Mouse (Mus musculus): ENCODE results near the gene Cntnap1. TPM values are rescaled to one million over a fixed set of nuclear protein-coding genes. Genes with fewer than 3 reads are reported as not detected.

The Cntnap1 gene
- polyA plus RNA-seq, 1 experiment = 1.5 TPM

DNA sequence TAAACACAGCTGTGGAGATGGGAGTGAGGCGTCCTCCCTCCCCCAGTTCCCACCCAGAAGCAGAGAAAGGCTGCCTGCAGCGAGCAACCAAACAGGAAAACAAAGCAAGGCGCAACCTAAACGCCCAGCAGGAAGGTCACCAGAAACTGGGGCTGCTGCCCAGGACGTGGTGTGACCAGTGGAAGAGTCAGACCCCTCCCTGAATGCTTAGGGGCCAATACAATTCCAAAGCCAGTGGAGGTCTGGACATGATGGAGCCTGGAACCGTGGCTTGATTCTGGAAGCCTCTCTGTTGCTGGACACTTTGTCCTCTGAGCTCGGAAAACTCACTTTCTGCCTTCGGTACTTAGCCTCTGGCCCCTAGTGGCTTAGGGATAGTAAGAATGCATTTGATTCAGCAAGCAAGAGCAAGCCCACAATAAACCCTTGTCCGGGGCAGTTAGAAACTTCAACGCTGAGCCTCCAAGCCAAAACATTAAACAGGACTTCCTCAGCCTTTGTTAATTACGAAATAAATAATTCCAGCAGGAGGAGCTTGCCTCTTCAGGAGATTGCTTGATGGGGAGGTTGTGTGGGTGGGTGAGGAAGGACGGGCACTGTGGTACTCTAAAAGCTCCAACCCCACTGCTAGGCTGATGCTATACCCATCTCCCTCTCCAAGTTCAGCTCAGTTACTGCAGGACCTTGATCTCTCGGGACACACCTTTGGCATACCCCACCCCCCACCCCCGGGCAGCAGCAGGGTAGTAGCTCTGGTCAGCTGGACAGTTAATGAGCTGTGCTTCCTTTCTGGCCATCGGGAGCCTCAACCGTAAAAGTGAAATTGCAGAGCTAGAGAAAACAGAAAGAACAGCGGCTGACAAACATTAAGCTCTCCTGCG lies 60.9 kb downstream of the Cntnap1 start:
- H3K27ac ChIP-seq (ENCODE audit: control insufficient read depth, insufficient read depth, low read depth, low read length, poor library complexity) = no peak overlapping the region
- peak overlapping the region; percentile 20 for H3K4me3 ChIP-seq (replicated peaks; ENCODE audit: control insufficient read depth, low read depth, low read length)
- WGBS = 4% methylated on average over 18 of the region's 18 CpGs
- no peak for TF ChIP-seq CTCF (IDR thresholded peaks at IDR 0.05; ENCODE audit: control insufficient read depth, insufficient read depth, low read length)
- no peak for TF ChIP-seq POLR2A (IDR thresholded peaks at IDR 0.05; ENCODE audit: borderline replicate concordance, control insufficient read depth, low read depth, low read length)
- peaks cover 2% of the 10 kb centered on the region; the same call in 1 of the 2 replicates for H3K4me1 ChIP-seq (ENCODE audit: control insufficient read depth, insufficient read depth, low read length)

DNA sequence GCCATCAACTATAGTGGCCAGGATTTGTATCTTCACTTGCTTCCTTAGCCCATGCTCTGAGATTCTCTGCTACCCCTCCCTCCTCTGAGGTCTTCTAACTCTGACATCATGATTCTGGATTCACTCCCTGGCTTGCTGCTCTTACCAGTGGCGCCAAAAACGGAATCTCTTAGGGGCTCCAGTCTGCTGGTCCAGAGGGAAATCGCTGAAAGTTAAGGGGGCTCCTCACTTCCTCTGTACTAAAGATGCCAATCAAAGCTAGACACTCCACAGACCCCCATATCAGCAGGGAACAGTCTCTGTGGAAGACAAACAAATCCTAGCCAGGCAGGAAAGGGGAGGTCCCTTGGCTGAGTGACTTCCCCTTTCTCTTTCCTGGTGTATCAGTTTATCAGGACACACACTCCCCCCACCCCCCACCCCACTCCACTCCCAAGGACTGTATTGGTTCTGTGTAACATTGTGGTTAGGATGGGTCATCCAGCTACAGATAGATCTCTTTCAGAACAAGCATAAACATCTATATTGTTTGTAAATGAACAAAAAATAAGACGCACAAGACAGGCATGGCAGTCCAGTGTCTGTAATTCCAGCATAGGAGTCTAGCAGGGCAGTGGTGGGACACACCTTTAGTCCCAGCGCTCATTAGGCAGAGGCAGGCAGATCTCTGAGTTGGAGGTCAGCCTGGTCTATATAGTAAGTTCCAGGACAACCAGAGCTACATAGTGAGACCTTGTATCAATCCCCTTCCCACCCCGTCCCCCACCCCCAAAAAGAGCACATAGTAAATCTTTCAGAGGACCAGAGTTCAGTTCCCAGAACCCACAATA lies 61.9 kb downstream of the Cntnap1 start:
- peaks cover 2% of the 10 kb centered on the region; the same call in 1 of the 2 replicates for H3K4me1 ChIP-seq (ENCODE audit: control insufficient read depth, insufficient read depth, low read length)
- H3K27ac ChIP-seq (ENCODE audit: control insufficient read depth, insufficient read depth, low read depth, low read length, poor library complexity) = no peak overlapping the region
- TF ChIP-seq CTCF (IDR thresholded peaks at IDR 0.05; ENCODE audit: control insufficient read depth, insufficient read depth, low read length) (no peak), POLR2A (IDR thresholded peaks at IDR 0.05; ENCODE audit: borderline replicate concordance, control insufficient read depth, low read depth, low read length) (no peak)
- 27% methylated on average over 6 of the region's 6 CpGs for WGBS
- H3K4me3 ChIP-seq (replicated peaks; ENCODE audit: control insufficient read depth, low read depth, low read length) = no peak overlapping the region

DNA sequence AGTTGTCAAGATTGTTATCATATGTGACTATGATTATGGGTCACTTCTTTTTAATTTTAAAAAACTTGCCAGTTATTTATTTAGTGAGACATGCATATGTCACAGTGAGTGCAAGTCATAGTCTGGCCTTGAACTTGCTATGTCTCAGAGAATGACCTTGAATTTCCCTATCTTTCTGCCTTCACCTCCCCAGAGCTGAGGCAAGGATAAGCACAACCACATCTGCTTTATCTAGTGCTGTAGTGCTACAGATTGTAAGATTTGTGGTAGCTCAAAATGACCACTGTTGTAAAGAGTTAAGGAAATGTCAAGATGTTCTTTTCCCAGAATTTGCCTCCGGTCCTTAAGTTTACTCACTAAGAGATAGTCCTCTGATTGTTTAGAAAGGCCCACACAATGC lies 62.9 kb downstream of the Cntnap1 start:
- 82% methylated on average over 1 of the region's 1 CpGs for WGBS
- no peak for TF ChIP-seq CTCF (IDR thresholded peaks at IDR 0.05; ENCODE audit: control insufficient read depth, insufficient read depth, low read length)
- no peak for TF ChIP-seq POLR2A (IDR thresholded peaks at IDR 0.05; ENCODE audit: borderline replicate concordance, control insufficient read depth, low read depth, low read length)
- Histone ChIP-seq H3K4me1 (ENCODE audit: control insufficient read depth, insufficient read depth, low read length) (peaks cover 2% of the 10 kb centered on the region; the same call in 1 of the 2 replicates), H3K4me3 (replicated peaks; ENCODE audit: control insufficient read depth, low read depth, low read length) (no peak overlapping the region), H3K27ac (ENCODE audit: control insufficient read depth, insufficient read depth, low read depth, low read length, poor library complexity) (no peak overlapping the region)

- H3K4me3 ChIP-seq (replicated peaks; ENCODE audit: control insufficient read depth, low read depth, low read length) = no peak overlapping the region
- TF ChIP-seq CTCF (IDR thresholded peaks at IDR 0.05; ENCODE audit: control insufficient read depth, insufficient read depth, low read length) = no peak
- TF ChIP-seq POLR2A (IDR thresholded peaks at IDR 0.05; ENCODE audit: borderline replicate concordance, control insufficient read depth, low read depth, low read length) = no peak
- peaks cover 2% of the 10 kb centered on the region; the same call in 1 of the 2 replicates for H3K4me1 ChIP-seq (ENCODE audit: control insufficient read depth, insufficient read depth, low read length)
- H3K27ac ChIP-seq (ENCODE audit: control insufficient read depth, insufficient read depth, low read depth, low read length, poor library complexity) = no peak overlapping the region
Measured at GRCm38 (mm10) chr11:101234124-101234523, 63.8 kb downstream of the Cntnap1 start.

DNA sequence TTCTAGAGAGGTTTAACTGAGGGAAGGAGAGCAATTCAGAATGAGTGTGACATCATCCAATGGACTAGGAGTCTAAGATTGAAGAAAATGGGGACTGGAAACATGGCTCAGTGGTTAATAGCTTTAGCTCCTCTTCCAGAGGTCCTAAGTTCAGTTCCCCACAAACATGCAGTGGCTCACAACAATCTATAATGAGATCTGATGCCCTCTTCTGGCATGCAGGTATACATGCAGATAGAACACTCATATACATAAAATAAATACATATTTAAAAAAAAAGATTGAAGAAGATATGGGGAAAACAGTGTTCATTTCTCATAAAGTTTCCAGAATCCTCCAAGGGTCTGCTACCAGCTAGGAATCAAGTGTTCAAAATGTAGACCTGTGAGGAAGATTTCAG lies 65.1 kb downstream of the Cntnap1 start:
- no peak overlapping the region for H3K27ac ChIP-seq (ENCODE audit: control insufficient read depth, insufficient read depth, low read depth, low read length, poor library complexity)
- no peak overlapping the region for H3K4me3 ChIP-seq (replicated peaks; ENCODE audit: control insufficient read depth, low read depth, low read length)
- H3K4me1 ChIP-seq (ENCODE audit: control insufficient read depth, insufficient read depth, low read length) = peaks cover 2% of the 10 kb centered on the region; the same call in 1 of the 2 replicates
- TF ChIP-seq CTCF (IDR thresholded peaks at IDR 0.05; ENCODE audit: control insufficient read depth, insufficient read depth, low read length) = no peak
- no peak for TF ChIP-seq POLR2A (IDR thresholded peaks at IDR 0.05; ENCODE audit: borderline replicate concordance, control insufficient read depth, low read depth, low read length)

GRCm38 (mm10) chr11:101236782-101237181 lies 66.5 kb downstream of the Cntnap1 start:
- TF ChIP-seq CTCF (IDR thresholded peaks at IDR 0.05; ENCODE audit: control insufficient read depth, insufficient read depth, low read length) = no peak
- no peak for TF ChIP-seq POLR2A (IDR thresholded peaks at IDR 0.05; ENCODE audit: borderline replicate concordance, control insufficient read depth, low read depth, low read length)
- no peaks in the 10 kb centered on the region for H3K4me1 ChIP-seq (ENCODE audit: control insufficient read depth, insufficient read depth, low read length)
- H3K27ac ChIP-seq (ENCODE audit: control insufficient read depth, insufficient read depth, low read depth, low read length, poor library complexity) = no peak overlapping the region
- no peak overlapping the region for H3K4me3 ChIP-seq (replicated peaks; ENCODE audit: control insufficient read depth, low read depth, low read length)
- 92% methylated on average over 5 of the region's 5 CpGs for WGBS

- TF ChIP-seq POLR2A (IDR thresholded peaks at IDR 0.05; ENCODE audit: borderline replicate concordance, control insufficient read depth, low read depth, low read length) = no peak
- no peak for TF ChIP-seq CTCF (IDR thresholded peaks at IDR 0.05; ENCODE audit: control insufficient read depth, insufficient read depth, low read length)
- Histone ChIP-seq H3K27ac (ENCODE audit: control insufficient read depth, insufficient read depth, low read depth, low read length, poor library complexity) (no peak overlapping the region), H3K4me1 (ENCODE audit: control insufficient read depth, insufficient read depth, low read length) (no peaks in the 10 kb centered on the region), H3K4me3 (replicated peaks; ENCODE audit: control insufficient read depth, low read depth, low read length) (no peak overlapping the region)
- 75% methylated on average over 5 of the region's 5 CpGs for WGBS
Measured at GRCm38 (mm10) chr11:101238071-101238647, 67.8 kb downstream of the Cntnap1 start.

Other genes with a start within 250 kb of the Cntnap1 start
- 21.4 and 60.0 TPM in 2 replicates for gene Stat3, start 231.0 kb upstream of the Cntnap1 start, polyA plus RNA-seq (2011; ENCODE audit: insufficient read depth, insufficient read length, low replicate concordance, missing spikeins)
- gene Cavin1, start 199.6 kb upstream of the Cntnap1 start, polyA plus RNA-seq (2011; ENCODE audit: insufficient read depth, insufficient read length, low replicate concordance, missing spikeins) = 54.2 and 71.2 TPM in 2 replicates
- gene Atp6v0a1, start 161.1 kb upstream of the Cntnap1 start, polyA plus RNA-seq (2011; ENCODE audit: insufficient read depth, insufficient read length, low replicate concordance, missing spikeins) = 44.9 and 61.5 TPM in 2 replicates
- gene Naglu, start 100.5 kb upstream of the Cntnap1 start, polyA plus RNA-seq (2011; ENCODE audit: insufficient read depth, insufficient read length, low replicate concordance, missing spikeins) = 3.4 and 5.6 TPM in 2 replicates
- 0.97 and 2.3 TPM in 2 replicates for gene Hsd17b1, start 92.1 kb upstream of the Cntnap1 start, polyA plus RNA-seq (2011; ENCODE audit: insufficient read depth, insufficient read length, low replicate concordance, missing spikeins)
- 11.2 and 25.5 TPM in 2 replicates for gene Coasy, start 88.0 kb upstream of the Cntnap1 start, polyA plus RNA-seq (2011; ENCODE audit: insufficient read depth, insufficient read length, low replicate concordance, missing spikeins)
- 15.3 and 23.6 TPM in 2 replicates for gene Mlx, start 83.2 kb upstream of the Cntnap1 start, polyA plus RNA-seq (2011; ENCODE audit: insufficient read depth, insufficient read length, low replicate concordance, missing spikeins)
- 12.6 and 14.3 TPM in 2 replicates for gene Psmc3ip, start 75.1 kb upstream of the Cntnap1 start, polyA plus RNA-seq (2011; ENCODE audit: insufficient read depth, insufficient read length, low replicate concordance, missing spikeins)
- 34.4 and 49.4 TPM in 2 replicates for gene Retreg3, start 50.6 kb upstream of the Cntnap1 start, polyA plus RNA-seq (2011; ENCODE audit: insufficient read depth, insufficient read length, low replicate concordance, missing spikeins)
- gene Tubg1, start 50.6 kb upstream of the Cntnap1 start, polyA plus RNA-seq (2011; ENCODE audit: insufficient read depth, insufficient read length, low replicate concordance, missing spikeins) = 12.3 and 16.4 TPM in 2 replicates
- 3.4 TPM in 1 of 2 replicates, not detected in the other for gene Tubg2, start 14.6 kb upstream of the Cntnap1 start, polyA plus RNA-seq (2011; ENCODE audit: insufficient read depth, insufficient read length, low replicate concordance, missing spikeins)
- gene Plekhh3, start 828 bp downstream of the Cntnap1 start, polyA plus RNA-seq (2011; ENCODE audit: insufficient read depth, insufficient read length, low replicate concordance, missing spikeins) = 2.0 and 2.1 TPM in 2 replicates
- gene Ccr10, start 4.9 kb downstream of the Cntnap1 start, polyA plus RNA-seq (2011; ENCODE audit: insufficient read depth, insufficient read length, low replicate concordance, missing spikeins) = not detected in 2 replicates
- gene Ezh1, start 55.9 kb downstream of the Cntnap1 start, polyA plus RNA-seq (2011; ENCODE audit: insufficient read depth, insufficient read length, low replicate concordance, missing spikeins) = 21.2 and 35.8 TPM in 2 replicates
- gene Ramp2, start 75.5 kb downstream of the Cntnap1 start, polyA plus RNA-seq (2011; ENCODE audit: insufficient read depth, insufficient read length, low replicate concordance, missing spikeins) = 4.6 and 4.8 TPM in 2 replicates
- 71.9 and 86.6 TPM in 2 replicates for gene Vps25, start 83.2 kb downstream of the Cntnap1 start, polyA plus RNA-seq (2011; ENCODE audit: insufficient read depth, insufficient read length, low replicate concordance, missing spikeins)
- gene Wnk4, start 90.0 kb downstream of the Cntnap1 start, polyA plus RNA-seq (2011; ENCODE audit: insufficient read depth, insufficient read length, low replicate concordance, missing spikeins) = 5.5 and 19.8 TPM in 2 replicates
- 1.3 and 2.2 TPM in 2 replicates for gene Cntd1, start 108.5 kb downstream of the Cntnap1 start, polyA plus RNA-seq (2011; ENCODE audit: insufficient read depth, insufficient read length, low replicate concordance, missing spikeins)
- 34.2 and 61.9 TPM in 2 replicates for gene Coa3, start 108.6 kb downstream of the Cntnap1 start, polyA plus RNA-seq (2011; ENCODE audit: insufficient read depth, insufficient read length, low replicate concordance, missing spikeins)
- gene Becn1, start 131.8 kb downstream of the Cntnap1 start, polyA plus RNA-seq (2011; ENCODE audit: insufficient read depth, insufficient read length, low replicate concordance, missing spikeins) = 144 and 173 TPM in 2 replicates
- 114 and 148 TPM in 2 replicates for gene Psme3, start 145.7 kb downstream of the Cntnap1 start, polyA plus RNA-seq (2011; ENCODE audit: insufficient read depth, insufficient read length, low replicate concordance, missing spikeins)
- gene Aoc2, start 154.5 kb downstream of the Cntnap1 start, polyA plus RNA-seq (2011; ENCODE audit: insufficient read depth, insufficient read length, low replicate concordance, missing spikeins) = 11.0 and 12.4 TPM in 2 replicates
- gene Aoc3, start 160.1 kb downstream of the Cntnap1 start, polyA plus RNA-seq (2011; ENCODE audit: insufficient read depth, insufficient read length, low replicate concordance, missing spikeins) = 0.82 and 1.0 TPM in 2 replicates
- gene G6pc, start 197.0 kb downstream of the Cntnap1 start, polyA plus RNA-seq (2011; ENCODE audit: insufficient read depth, insufficient read length, low replicate concordance, missing spikeins) = not detected in 2 replicates
- gene Aarsd1, start 247.1 kb downstream of the Cntnap1 start, polyA plus RNA-seq (2011; ENCODE audit: insufficient read depth, insufficient read length, low replicate concordance, missing spikeins) = 17.9 and 28.0 TPM in 2 replicates